Mouse (Mus musculus) megakaryocyte, embryonic 14.5 days (primary cell): ENCODE measurements around the gene Vangl1.

Source experiments
- FLI1 ChIP-seq: IDR thresholded peaks from 2 replicates; pipeline ENCODE4 v1.6.1; 2012; ENCODE audit warnings: low read length, inconsistent platforms, mixed read lengths
- GATA1 ChIP-seq: IDR thresholded peaks from 3 replicates; pipeline ENCODE4 v1.6.1; 2012; ENCODE audit warnings: mixed read lengths, low read length, inconsistent platforms, borderline replicate concordance

- no peak for TF ChIP-seq GATA1
- TF ChIP-seq FLI1 = no peak
Observed at GRCm38 (mm10) chr3:102231418-102232134, 27.1 kb upstream of the Vangl1 start.
